Mouse (Mus musculus) midbrain, embryonic 11.5 days (tissue): Measurements from ENCODE around the gene Lrrc4c. TPM values are rescaled to one million over a fixed set of nuclear protein-coding genes. Genes with fewer than 3 reads are reported as not detected.
A peak's percentile ranks its signal among the peaks of the same experiment; 100 is the strongest.

Experiments
- ATAC-seq: fragments of 200-750 bp; cut with Nextera tagmentation; 2 replicates; pipeline ENCODE4 v1.8.0; 2017; ENCODE audit warnings: moderate TSS enrichment, moderate library complexity; ENCODE audit not compliant: low FRiP score
- DNase-seq: peaks from one replicate; pipeline ENCODE4 v3.0.0; 2015; ENCODE audit warnings: low spot score; ENCODE audit errors: missing footprints
- H3K27ac ChIP-seq: fragments of 300-500 bp; sonication (generic); 2 replicates; pipeline ENCODE4 v1.5.1; 2014; ENCODE audit warnings: low read depth, low read length
- H3K27me3 ChIP-seq: fragments of 300-500 bp; sonication (generic); 2 replicates; pipeline ENCODE4 v1.6.1; 2014; ENCODE audit warnings: mild to moderate bottlenecking, low read length, moderate library complexity, mixed read lengths; ENCODE audit not compliant: control insufficient read depth, insufficient read depth
- H3K36me3 ChIP-seq: fragments of 300-500 bp; sonication (generic); 2 replicates; pipeline ENCODE4 v1.6.1; 2014; ENCODE audit warnings: mild to moderate bottlenecking, low read length, moderate library complexity, mixed read lengths; ENCODE audit not compliant: control insufficient read depth, insufficient read depth
- H3K4me1 ChIP-seq: fragments of 300-500 bp; sonication (generic); 2 replicates; pipeline ENCODE4 v1.6.1; 2014; ENCODE audit warnings: low read length; ENCODE audit not compliant: control insufficient read depth, insufficient read depth
- H3K4me2 ChIP-seq: fragments of 300-500 bp; sonication (generic); 2 replicates; pipeline ENCODE4 v1.6.1; 2014; ENCODE audit warnings: mild to moderate bottlenecking, moderate library complexity
- H3K4me3 ChIP-seq: fragments of 300-500 bp; sonication (generic); 2 replicates; pipeline ENCODE4 v1.5.1; 2014; ENCODE audit warnings: low read depth, low read length
- H3K9ac ChIP-seq: fragments of 300-500 bp; sonication (generic); 2 replicates; pipeline ENCODE4 v1.6.1; 2014; ENCODE audit warnings: low read length
- H3K9me3 ChIP-seq: fragments of 300-500 bp; sonication (generic); 2 replicates; pipeline ENCODE4 v1.6.1; 2016; ENCODE audit warnings: low read length; ENCODE audit not compliant: control insufficient read depth
- WGBS: fragments of 180-500 bp; shearing (Covaris S2); extraction: QIAGEN DNeasy Blood & Tissue Kit; methylation state at CpG from one replicate; pipeline ENCODE4 v1.1.7; 2014; 5-methylcytosine and 5-hydroxymethylcytosine counted together
- polyA plus RNA-seq: library from polyadenylated mRNA; unstranded; fragments of >200 nt; fragmentation: Nextera tagmentation; extraction: Ambion mirVana; gene quantifications from 2 replicates; pipeline ENCODE4 v1.2.1, GENCODE M21; 2014

Gene Lrrc4c
- polyA plus RNA-seq, 1 experiment from 2014 or later = 3.8 TPM

DNA sequence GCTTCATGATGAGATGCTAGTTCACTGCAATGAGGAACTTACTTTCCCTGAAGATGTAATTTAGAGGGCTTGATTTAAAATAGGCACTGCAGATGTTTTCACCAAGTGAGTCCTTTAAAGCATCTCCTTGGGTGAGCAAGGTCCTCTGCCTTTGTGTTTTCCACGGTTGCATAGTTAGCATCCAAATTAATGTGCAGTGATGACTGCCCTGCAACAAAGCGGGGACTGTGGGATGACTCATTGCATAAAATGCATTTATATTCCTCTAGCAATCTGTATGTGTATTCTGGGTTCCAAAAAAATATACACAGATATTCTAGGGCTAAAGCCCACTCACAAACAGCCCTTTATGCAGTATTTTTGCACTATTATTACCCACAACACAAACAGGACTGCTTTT, 1263.2 kb downstream of the Lrrc4c start:
- Histone ChIP-seq H3K9ac (no peak overlapping the region), H3K4me3 (no peak overlapping the region), H3K9me3 (no peaks in the 10 kb centered on the region), H3K27ac (no peak overlapping the region), H3K27me3 (no peaks in the 10 kb centered on the region), H3K36me3 (no peaks in the 10 kb centered on the region), H3K4me2 (no peak overlapping the region), H3K4me1 (no peaks in the 10 kb centered on the region)
- DNase-seq = no peak
- 63% methylated on average over 2 of the region's 2 CpGs for WGBS
- no peak for ATAC-seq

DNA sequence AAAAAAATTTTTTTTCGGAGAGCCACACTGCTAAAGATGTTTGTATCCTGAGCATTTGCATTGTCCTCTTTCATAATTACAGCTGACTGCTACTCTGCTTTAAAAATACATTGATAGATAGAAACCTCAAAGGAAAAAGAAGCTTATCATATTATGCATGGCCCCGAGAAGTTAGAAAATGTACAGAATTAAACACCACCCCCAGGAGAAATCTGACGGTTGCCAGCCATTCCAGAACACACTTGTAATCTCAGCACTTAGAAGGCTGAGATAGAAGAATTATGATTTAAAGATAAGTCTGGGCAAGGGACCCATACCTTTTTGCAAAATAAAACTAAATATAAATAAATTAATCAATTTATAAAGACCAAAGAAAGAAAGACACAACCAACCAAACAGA, 1268.4 kb downstream of the Lrrc4c start:
- ATAC-seq = no peak
- H3K27ac ChIP-seq = no peak overlapping the region
- DNase-seq = no peak
- H3K9me3 ChIP-seq = no peaks in the 10 kb centered on the region
- no peak overlapping the region for H3K4me2 ChIP-seq
- no peak overlapping the region for H3K4me3 ChIP-seq
- no peaks in the 10 kb centered on the region for H3K27me3 ChIP-seq
- WGBS = 88% methylated on average over 3 of the region's 3 CpGs
- H3K9ac ChIP-seq = no peak overlapping the region
- no peaks in the 10 kb centered on the region for H3K4me1 ChIP-seq
- no peaks in the 10 kb centered on the region for H3K36me3 ChIP-seq

DNA sequence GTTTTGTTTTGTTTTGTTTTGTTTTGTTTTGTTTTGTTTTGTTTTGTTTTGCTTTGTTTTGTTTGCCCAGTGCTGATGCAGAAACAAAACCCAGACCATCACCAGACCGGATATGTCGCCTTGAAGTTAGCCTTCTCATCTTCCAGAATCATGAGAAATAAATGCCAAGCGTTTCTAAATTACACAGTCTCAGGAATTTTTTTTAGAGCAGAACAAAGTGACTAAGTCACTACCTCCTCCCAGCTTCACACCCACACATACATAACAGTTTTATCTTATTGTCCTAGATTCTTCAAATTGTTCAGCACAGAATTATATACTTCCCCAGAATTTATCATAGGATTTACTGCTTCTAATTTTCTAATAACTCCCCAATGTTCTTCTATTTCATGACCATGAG, 1272.6 kb downstream of the Lrrc4c start:
- DNase-seq = no peak
- Histone ChIP-seq H3K9me3 (no peaks in the 10 kb centered on the region), H3K4me2 (no peak overlapping the region), H3K9ac (no peak overlapping the region), H3K4me1 (no peaks in the 10 kb centered on the region), H3K27me3 (no peaks in the 10 kb centered on the region), H3K4me3 (no peak overlapping the region), H3K36me3 (no peaks in the 10 kb centered on the region), H3K27ac (no peak overlapping the region)
- no peak for ATAC-seq
- WGBS = 94% methylated on average over 3 of the region's 3 CpGs

GRCm38 (mm10) chr2:97604182-97604581, 1286.2 kb downstream of the Lrrc4c start:
- Histone ChIP-seq H3K36me3 (no peaks in the 10 kb centered on the region), H3K9ac (no peak overlapping the region), H3K4me2 (no peak overlapping the region), H3K4me3 (no peak overlapping the region), H3K4me1 (no peaks in the 10 kb centered on the region), H3K9me3 (no peaks in the 10 kb centered on the region), H3K27me3 (no peaks in the 10 kb centered on the region), H3K27ac (no peak overlapping the region)
- DNase-seq (no peak), ATAC-seq (no peak)
- 72% methylated on average over 3 of the region's 3 CpGs for WGBS

DNA sequence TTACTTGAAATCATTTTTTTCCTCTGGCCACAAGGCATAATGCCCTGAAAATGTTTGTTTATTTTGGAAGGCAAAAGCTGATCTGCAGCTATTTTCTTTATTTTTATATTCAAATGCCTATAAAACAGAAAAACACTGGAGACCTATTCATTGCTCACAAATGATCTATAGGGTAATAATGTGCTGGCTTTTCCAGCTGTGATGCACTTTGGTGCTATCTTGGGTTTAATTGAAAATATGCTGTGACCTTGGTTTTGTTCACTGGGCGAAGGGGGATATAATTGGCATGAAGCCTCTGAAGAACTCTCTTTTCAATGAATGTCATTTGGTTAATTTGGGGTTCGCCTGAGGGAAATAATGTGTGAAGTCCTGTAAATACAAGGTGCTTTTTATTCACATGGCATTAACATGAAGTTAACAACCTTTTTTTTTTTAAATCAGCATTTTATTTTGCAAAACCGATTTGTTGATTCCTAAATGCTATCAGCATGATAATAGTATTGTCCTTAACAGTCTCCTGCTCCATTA, 1286.8 kb downstream of the Lrrc4c start:
- Histone ChIP-seq H3K27ac (no peak overlapping the region), H3K27me3 (no peaks in the 10 kb centered on the region), H3K36me3 (no peaks in the 10 kb centered on the region), H3K4me1 (no peaks in the 10 kb centered on the region), H3K4me2 (no peak overlapping the region), H3K9me3 (no peaks in the 10 kb centered on the region), H3K4me3 (no peak overlapping the region), H3K9ac (no peak overlapping the region)
- ATAC-seq (no peak), DNase-seq (no peak)
- 42% methylated on average over 3 of the region's 3 CpGs for WGBS

DNA sequence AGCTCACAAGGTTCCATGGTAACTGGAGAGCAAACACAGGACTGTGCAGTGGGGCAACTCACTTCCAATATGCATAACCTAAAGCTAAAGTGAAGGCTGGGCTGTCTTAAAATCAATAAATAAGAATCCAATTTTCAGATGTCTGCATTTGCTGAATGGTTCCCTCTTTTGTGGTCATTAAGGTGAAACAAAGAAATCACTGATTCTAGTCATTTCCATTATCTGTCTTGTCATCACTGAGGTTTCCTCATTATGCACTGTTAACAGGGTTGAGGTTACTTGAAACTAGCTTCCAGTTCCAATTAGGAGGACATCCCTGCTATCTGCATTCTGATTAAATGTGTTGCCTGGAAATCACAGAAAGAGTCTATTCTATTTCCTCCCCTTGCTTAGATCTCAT, 1291.5 kb downstream of the Lrrc4c start:
- Histone ChIP-seq H3K27me3 (no peaks in the 10 kb centered on the region), H3K27ac (no peak overlapping the region), H3K4me1 (no peaks in the 10 kb centered on the region), H3K36me3 (no peaks in the 10 kb centered on the region), H3K4me3 (no peak overlapping the region), H3K9ac (no peak overlapping the region), H3K9me3 (no peaks in the 10 kb centered on the region), H3K4me2 (no peak overlapping the region)
- no peak for ATAC-seq
- DNase-seq = no peak

GRCm38 (mm10) chr2:97610566-97610965, 1292.6 kb downstream of the Lrrc4c start:
- H3K9me3 ChIP-seq = no peaks in the 10 kb centered on the region
- H3K4me3 ChIP-seq = no peak overlapping the region
- 81% methylated on average over 2 of the region's 2 CpGs for WGBS
- no peaks in the 10 kb centered on the region for H3K36me3 ChIP-seq
- no peaks in the 10 kb centered on the region for H3K4me1 ChIP-seq
- no peak overlapping the region for H3K4me2 ChIP-seq
- no peak overlapping the region for H3K27ac ChIP-seq
- ATAC-seq = no peak
- no peaks in the 10 kb centered on the region for H3K27me3 ChIP-seq
- DNase-seq = no peak
- H3K9ac ChIP-seq = no peak overlapping the region

DNA sequence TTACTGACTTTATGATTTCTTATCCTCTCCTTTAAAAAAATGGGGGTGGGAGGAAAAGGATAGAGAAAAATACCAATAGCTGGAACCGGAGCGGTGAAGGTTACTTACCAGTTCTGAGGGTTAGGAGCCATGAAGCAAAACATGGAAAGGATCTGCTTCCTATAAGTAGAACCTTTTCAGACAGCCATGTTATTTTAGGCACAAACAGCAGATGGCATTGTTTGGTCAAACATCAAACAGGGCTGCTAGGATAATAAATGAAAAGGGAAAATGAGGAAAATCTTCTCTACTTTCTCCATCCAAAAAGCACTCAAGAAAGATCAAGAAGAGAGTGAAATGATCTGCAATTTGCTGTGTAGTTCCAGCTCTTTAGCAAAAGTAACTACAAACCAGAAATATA, 1296.8 kb downstream of the Lrrc4c start:
- DNase-seq (peak; percentile 87), ATAC-seq (no peak)
- 69% methylated on average over 2 of the region's 2 CpGs for WGBS

GRCm38 (mm10) chr2:97618589-97618988, 1300.6 kb downstream of the Lrrc4c start:
- H3K27ac ChIP-seq = no peak overlapping the region
- 83% methylated on average over 1 of the region's 1 CpGs for WGBS
- DNase-seq = no peak
- H3K36me3 ChIP-seq = no peaks in the 10 kb centered on the region
- H3K4me2 ChIP-seq = no peak overlapping the region
- no peak for ATAC-seq
- no peaks in the 10 kb centered on the region for H3K4me1 ChIP-seq
- H3K9me3 ChIP-seq = no peaks in the 10 kb centered on the region; the same call in 1 of the 2 replicates
- no peak overlapping the region for H3K9ac ChIP-seq
- H3K4me3 ChIP-seq = no peak overlapping the region
- no peaks in the 10 kb centered on the region for H3K27me3 ChIP-seq

More for the DNA sequence above, 1296.8 kb downstream of the Lrrc4c start:
- no peaks in the 10 kb centered on the region for H3K4me1 ChIP-seq
- H3K36me3 ChIP-seq = no peaks in the 10 kb centered on the region
- H3K9ac ChIP-seq = no peak overlapping the region
- no peak overlapping the region for H3K27ac ChIP-seq
- no peaks in the 10 kb centered on the region for H3K27me3 ChIP-seq
- no peak overlapping the region for H3K4me3 ChIP-seq
- H3K4me2 ChIP-seq = no peak overlapping the region
- H3K9me3 ChIP-seq = no peaks in the 10 kb centered on the region; the same call in 1 of the 2 replicates

- 89% methylated on average over 2 of the region's 2 CpGs for WGBS
- no peak for ATAC-seq
Observed at GRCm38 (mm10) chr2:97639941-97640340, 1322.0 kb downstream of the Lrrc4c start.

More at GRCm38 (mm10) chr2:97639941-97640340, 1322.0 kb downstream of the Lrrc4c start:
- Histone ChIP-seq H3K9ac (no peak overlapping the region), H3K4me3 (no peak overlapping the region), H3K27ac (no peak overlapping the region), H3K36me3 (no peaks in the 10 kb centered on the region), H3K9me3 (no peaks in the 10 kb centered on the region), H3K4me1 (no peaks in the 10 kb centered on the region), H3K4me2 (no peak overlapping the region), H3K27me3 (no peaks in the 10 kb centered on the region)
- no peak for DNase-seq
